Mouse (Mus musculus): Measurements from ENCODE around the gene Slc29a3. TPM values are rescaled to one million over a fixed set of nuclear protein-coding genes. Genes with fewer than 3 reads are reported as not detected.
"Not testable (repeated sequence)": the region's sequence is repeated elsewhere in the genome, so short reads cannot be mapped to it uniquely, and the experiment has no call there.

The Slc29a3 gene
- total RNA-seq, 2 experiments from 2014 or later, result 2.4 to 3.4 TPM

- no peak for DNase-seq
Measured at GRCm38 (mm10) chr10:60726896-60727295, 25.7 kb downstream of the Slc29a3 start.

- DNase-seq, result no peak
Measured at GRCm38 (mm10) chr10:60724496-60724895, 28.1 kb downstream of the Slc29a3 start.

GRCm38 (mm10) chr10:60723345-60723744 lies 29.2 kb downstream of the Slc29a3 start:
- no peak for DNase-seq

GRCm38 (mm10) chr10:60721640-60722039 lies 31.0 kb downstream of the Slc29a3 start:
- no peak for DNase-seq

- DNase-seq, result no peak
Measured at GRCm38 (mm10) chr10:60720461-60720860, 32.1 kb downstream of the Slc29a3 start.

- no peak for DNase-seq
Measured at GRCm38 (mm10) chr10:60718491-60718890, 34.1 kb downstream of the Slc29a3 start.

- no peak for DNase-seq
Measured at GRCm38 (mm10) chr10:60716449-60716848, 36.1 kb downstream of the Slc29a3 start.

GRCm38 (mm10) chr10:60712299-60712698 lies 40.3 kb downstream of the Slc29a3 start:
- DNase-seq, result not testable (repeated sequence)

GRCm38 (mm10) chr10:60708837-60709236 lies 43.8 kb downstream of the Slc29a3 start:
- DNase-seq, result no peak

- DNase-seq, result no peak
Measured at GRCm38 (mm10) chr10:60706268-60706667, 46.3 kb downstream of the Slc29a3 start.

- no peak for DNase-seq
Measured at GRCm38 (mm10) chr10:60705134-60705533, 47.5 kb downstream of the Slc29a3 start.

- DNase-seq, result no peak
Measured at GRCm38 (mm10) chr10:60697775-60698174, 54.8 kb downstream of the Slc29a3 start.

- peak; percentile 50 for DNase-seq
Measured at GRCm38 (mm10) chr10:60696975-60697374, 55.6 kb downstream of the Slc29a3 start.

GRCm38 (mm10) chr10:60696390-60696789 lies 56.2 kb downstream of the Slc29a3 start, which contains the start of gene Cdh23:
Cdh23 (minus strand) TSS chr10:60696490.
- DNase-seq, result no peak

GRCm38 (mm10) chr10:60691671-60692390 lies 60.8 kb downstream of the Slc29a3 start:
- peak; percentile 39 for DNase-seq

GRCm38 (mm10) chr10:60690960-60691359 lies 61.6 kb downstream of the Slc29a3 start:
- DNase-seq, result no peak

GRCm38 (mm10) chr10:60689396-60689795 lies 63.2 kb downstream of the Slc29a3 start:
- no peak for DNase-seq

GRCm38 (mm10) chr10:60687011-60687776 lies 65.4 kb downstream of the Slc29a3 start:
- peak; percentile 66 for DNase-seq

- DNase-seq, result no peak
Measured at GRCm38 (mm10) chr10:60686641-60686975, 66.0 kb downstream of the Slc29a3 start.

- no peak for DNase-seq
Measured at GRCm38 (mm10) chr10:60685764-60686640, 66.6 kb downstream of the Slc29a3 start.

GRCm38 (mm10) chr10:60678926-60679325 lies 73.7 kb downstream of the Slc29a3 start:
- no peak for DNase-seq

- no peak for DNase-seq
Measured at GRCm38 (mm10) chr10:60677319-60677718, 75.3 kb downstream of the Slc29a3 start.

GRCm38 (mm10) chr10:60670166-60670565 lies 82.4 kb downstream of the Slc29a3 start:
- no peak for DNase-seq
